ENCODE assay signal across 17 mouse cellular contexts in genomic region chr17:30145596-30146149, GRCm38 (mm10).
DNase-seq lines count a peak whose midpoint lies in the region; ATAC-seq and TF ChIP-seq lines count a peak whose summit lies in the region.
"Had no signal": no experiment of that assay in that cellular context is flagged by ENCODE, and none has a peak within 500 bp of the region (broad histone marks: within the 10 kb centered on the region; RNA-seq: fewer than 3 reads in every experiment).

No protein-coding gene starts in this region.

- WGBS in heart, embryonic 13.5 days = 52% methylated on average over 10 of the region's 10 CpGs
- WGBS in lung, embryonic 14.5 days = 65% methylated on average over 10 of the region's 10 CpGs
- WGBS in stomach, postnatal 0 days = 67% methylated on average over 10 of the region's 10 CpGs

- TF ChIP-seq CTCF in lung, embryonic 14.5 days (IDR thresholded peaks at IDR 0.05; ENCODE audit: low read depth) = no peak
- peak; percentile 37 for TF ChIP-seq CTCF in stomach, postnatal 0 days (IDR thresholded peaks at IDR 0.05; ENCODE audit: low read depth)

- no peak overlapping the region for H3K4me2 ChIP-seq in heart, embryonic 13.5 days
- no peak overlapping the region for H3K4me2 ChIP-seq in lung, embryonic 14.5 days
- H3K4me2 ChIP-seq in stomach, postnatal 0 days (replicated peaks; ENCODE audit: low read depth) = no peak overlapping the region
- H3K4me2 ChIP-seq: embryonic facial prominence, embryonic 13.5 days; limb, embryonic 15.5 days had no signal

- no peak overlapping the region for H3K4me3 ChIP-seq in heart, embryonic 13.5 days
- no peak overlapping the region for H3K4me3 ChIP-seq in lung, embryonic 14.5 days (ENCODE audit: low read depth, low read length)
- H3K4me3 ChIP-seq in stomach, postnatal 0 days (ENCODE audit: low read depth, low read length) = no peak overlapping the region
- H3K4me3 ChIP-seq: embryonic facial prominence, embryonic 13.5 days; limb, embryonic 15.5 days had no signal

- peak; percentile 14 for DNase-seq in embryo, embryonic 10.5 days (ENCODE audit: low spot score)
- no peak for DNase-seq in embryo, embryonic 10 days (ENCODE audit: low spot score)
- DNase-seq in heart, adult 8-10 months (ENCODE audit: low spot score) = no peak
- DNase-seq in lung, embryonic 14.5 days = peak; percentile 30
- no peak for DNase-seq in lung, adult 18-20 months
- no peak for DNase-seq in stomach, postnatal 0 days (ENCODE audit: low spot score)
- DNase-seq in right cerebral cortex, adult 2 months (ENCODE audit: low spot score in 2 of 2) = no peak
- DNase-seq: adrenal gland, postnatal 10 days; cerebellum, adult 11-12 months; gastrocnemius, postnatal 10 days; kidney, adult 9 months; kidney, postnatal 4 days; lung, postnatal 10 days; thymus, postnatal 36 days had no signal

- peaks cover 80% of the 10 kb centered on the region for H3K4me1 ChIP-seq in heart, embryonic 13.5 days
- H3K4me1 ChIP-seq in lung, embryonic 14.5 days (ENCODE audit: insufficient read depth) = peaks cover 7% of the 10 kb centered on the region; the same call in 1 of the 2 replicates
- no peaks in the 10 kb centered on the region for H3K4me1 ChIP-seq in stomach, postnatal 0 days (replicated peaks; ENCODE audit: control insufficient read depth, insufficient read depth)

- no peaks in the 10 kb centered on the region for H3K9me3 ChIP-seq in heart, embryonic 13.5 days
- no peaks in the 10 kb centered on the region for H3K9me3 ChIP-seq in lung, embryonic 14.5 days (ENCODE audit: low read depth, low read length)
- no peaks in the 10 kb centered on the region for H3K9me3 ChIP-seq in stomach, postnatal 0 days (ENCODE audit: control insufficient read depth, low read length)
- H3K9me3 ChIP-seq: embryonic facial prominence, embryonic 13.5 days; limb, embryonic 15.5 days had no signal

- no peak for TF ChIP-seq EP300 in stomach, postnatal 0 days (optimal IDR thresholded peaks at IDR 0.05)

- no peaks in the 10 kb centered on the region for H3K27me3 ChIP-seq in heart, embryonic 13.5 days (replicated peaks)
- H3K27me3 ChIP-seq in lung, embryonic 14.5 days (ENCODE audit: insufficient read depth, low read length) = no peaks in the 10 kb centered on the region
- no peaks in the 10 kb centered on the region for H3K27me3 ChIP-seq in stomach, postnatal 0 days (ENCODE audit: control insufficient read depth, insufficient read depth, low read length)
- H3K27me3 ChIP-seq: embryonic facial prominence, embryonic 13.5 days; limb, embryonic 15.5 days had no signal

- peaks cover 2% of the 10 kb centered on the region; the same call in 1 of the 2 replicates for H3K36me3 ChIP-seq in heart, embryonic 13.5 days
- H3K36me3 ChIP-seq in lung, embryonic 14.5 days (ENCODE audit: insufficient read depth) = no peaks in the 10 kb centered on the region
- no peaks in the 10 kb centered on the region for H3K36me3 ChIP-seq in stomach, postnatal 0 days (ENCODE audit: control insufficient read depth, insufficient read depth, low read length)
- H3K36me3 ChIP-seq: embryonic facial prominence, embryonic 13.5 days; limb, embryonic 15.5 days had no signal

- no peak overlapping the region for H3K9ac ChIP-seq in heart, embryonic 13.5 days
- no peak overlapping the region for H3K9ac ChIP-seq in lung, embryonic 14.5 days
- H3K9ac ChIP-seq in stomach, postnatal 0 days (ENCODE audit: low read length) = no peak overlapping the region
- H3K9ac ChIP-seq: embryonic facial prominence, embryonic 13.5 days; limb, embryonic 15.5 days had no signal

- no peak for ATAC-seq in heart, embryonic 13.5 days (ENCODE audit: extremely low read depth, insufficient number of reproducible peaks, low FRiP score, low TSS enrichment)
- no peak for ATAC-seq in lung, embryonic 14.5 days (ENCODE audit: insufficient read depth)
- no peak for ATAC-seq in stomach, postnatal 0 days (ENCODE audit: low FRiP score, low TSS enrichment)

- peak overlapping the region; percentile 56; the same call in 1 of the 2 replicates for H3K27ac ChIP-seq in heart, embryonic 13.5 days (replicated peaks)
- H3K27ac ChIP-seq in lung, embryonic 14.5 days (ENCODE audit: low read depth) = no peak overlapping the region
- H3K27ac ChIP-seq in stomach, postnatal 0 days (replicated peaks) = no peak overlapping the region
- H3K27ac ChIP-seq: embryonic facial prominence, embryonic 13.5 days; limb, embryonic 15.5 days had no signal

Comparison
In these comparisons a context has a peak if more than half of its experiments do, and no peak if none do; other contexts are left out.
1. DNase-seq: peak in embryo, embryonic 10.5 days (single experiment) and lung, embryonic 14.5 days (single experiment); none in embryo, embryonic 10 days (single experiment), heart, adult 8-10 months (single experiment), lung, adult 18-20 months (0 of 2), stomach, postnatal 0 days (single experiment) and right cerebral cortex, adult 2 months (0 of 2).